Mouse (Mus musculus) MEL-GATA-1-ER (cell line): ENCODE results near the gene Ugp2.

Experiments
- DNase-seq: peaks from one replicate; pipeline ENCODE4 v3.0.0-alpha.2; 2012; ENCODE audit warnings: low read depth; ENCODE audit errors: extremely low read depth

The Ugp2 gene

DNA sequence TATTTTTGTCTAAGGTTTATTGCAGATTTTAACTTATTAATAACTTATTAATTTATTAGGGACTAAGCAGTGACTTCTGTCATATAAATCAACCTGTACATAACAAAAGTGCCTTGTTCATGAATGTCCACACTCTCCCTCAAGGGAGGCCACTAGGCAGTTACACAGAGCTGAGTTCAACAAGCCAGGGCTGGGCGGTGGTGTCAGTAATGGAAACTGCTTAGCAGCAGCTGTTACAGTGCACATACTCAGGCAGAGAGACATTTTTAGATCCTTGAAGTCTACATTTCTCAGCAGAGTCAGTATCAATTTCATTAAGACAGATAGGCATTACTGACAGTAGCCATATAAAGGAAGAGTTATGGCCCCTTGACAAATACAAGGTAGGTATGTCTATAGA lies 33.1 kb downstream of the Ugp2 start:
- no peak for DNase-seq

DNA sequence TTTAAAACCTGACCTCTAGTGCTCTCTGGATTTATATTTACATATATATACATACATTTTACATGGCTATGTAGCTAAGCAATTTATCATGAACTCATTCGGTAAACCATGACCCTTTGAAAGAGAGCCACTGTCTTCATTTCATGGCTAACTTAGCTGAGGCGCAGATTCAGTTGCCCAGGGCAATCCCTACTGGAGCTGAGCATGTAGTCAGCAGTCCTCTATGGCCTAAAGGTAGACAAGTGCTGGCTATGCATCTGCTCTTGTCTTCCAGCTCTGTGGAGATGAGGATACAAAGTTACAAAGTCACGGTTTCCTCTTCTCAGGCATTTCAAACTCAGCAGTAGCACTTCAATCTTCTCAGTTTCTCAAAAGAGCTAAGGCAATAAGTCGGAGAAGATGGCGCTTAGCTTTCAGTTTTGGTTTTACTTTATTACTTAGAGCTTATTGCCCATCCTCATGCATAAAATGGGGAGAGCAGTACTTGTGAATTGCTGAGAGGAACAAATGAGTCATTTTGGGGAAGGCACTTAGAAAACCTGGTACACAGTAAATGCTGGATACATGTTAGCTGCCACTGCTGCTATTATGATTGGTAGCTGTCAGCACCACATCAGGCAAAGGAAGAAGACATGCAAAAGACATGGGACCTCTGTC lies 38.2 kb downstream of the Ugp2 start:
- no peak for DNase-seq

DNA sequence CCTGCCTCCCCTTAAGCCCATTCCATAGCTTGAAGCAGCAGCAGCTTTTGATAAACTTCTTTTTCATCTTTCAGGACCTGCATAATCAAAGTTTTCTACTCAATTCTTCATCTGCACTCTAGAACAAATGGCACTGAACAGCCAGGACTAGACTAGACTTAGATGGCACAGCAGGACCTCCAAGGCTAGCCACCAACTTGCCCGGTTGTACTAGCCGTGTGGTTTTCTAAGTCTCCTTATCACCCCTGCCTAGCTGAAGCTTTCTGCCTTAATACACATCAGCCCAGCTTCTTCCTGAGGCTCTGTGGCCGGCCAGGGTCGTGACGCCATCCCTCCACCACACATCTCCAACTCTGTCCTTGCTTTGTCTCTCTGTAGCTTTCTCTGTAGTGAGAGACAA lies 42.9 kb downstream of the Ugp2 start:
- no peak for DNase-seq

DNA sequence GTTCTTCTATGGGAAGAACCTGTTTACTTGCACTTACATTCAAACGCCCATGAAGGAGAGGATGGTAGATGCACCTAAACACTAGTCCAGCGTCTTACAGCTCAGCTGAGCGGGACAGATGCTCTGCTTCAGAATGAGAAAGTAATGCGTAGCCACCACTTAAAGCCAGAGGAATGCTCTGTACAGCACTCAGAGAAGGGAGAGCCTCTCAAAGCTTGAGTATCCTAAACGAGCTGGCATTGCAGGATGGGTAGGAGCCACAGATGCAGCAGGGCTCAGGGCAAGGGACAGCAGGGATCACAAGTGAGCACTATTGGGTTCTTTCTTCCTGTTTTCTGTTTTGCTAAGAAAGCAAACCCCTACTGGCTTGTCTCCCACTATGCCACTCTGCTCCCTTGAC lies 43.5 kb downstream of the Ugp2 start:
- DNase-seq: no peak

DNA sequence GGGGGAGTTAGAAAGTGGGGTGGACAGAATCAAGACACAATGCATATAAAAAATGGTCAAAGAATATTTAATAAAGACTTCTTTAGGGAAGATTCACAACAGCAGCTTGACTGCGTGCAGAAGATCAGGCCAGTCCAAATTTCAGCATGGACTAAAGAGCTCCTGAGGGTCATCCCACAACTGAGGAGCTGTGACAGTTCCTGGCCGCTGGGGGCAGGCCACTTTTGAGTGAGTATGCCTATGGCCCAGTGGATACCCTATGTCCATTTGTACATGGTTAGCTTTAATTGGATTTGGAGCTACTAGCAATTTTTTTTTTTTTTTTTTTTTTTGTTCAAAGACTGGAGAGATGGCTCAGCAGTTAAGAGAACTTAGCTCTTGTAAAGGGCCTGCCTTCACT lies 44.2 kb downstream of the Ugp2 start:
- no peak for DNase-seq

DNA sequence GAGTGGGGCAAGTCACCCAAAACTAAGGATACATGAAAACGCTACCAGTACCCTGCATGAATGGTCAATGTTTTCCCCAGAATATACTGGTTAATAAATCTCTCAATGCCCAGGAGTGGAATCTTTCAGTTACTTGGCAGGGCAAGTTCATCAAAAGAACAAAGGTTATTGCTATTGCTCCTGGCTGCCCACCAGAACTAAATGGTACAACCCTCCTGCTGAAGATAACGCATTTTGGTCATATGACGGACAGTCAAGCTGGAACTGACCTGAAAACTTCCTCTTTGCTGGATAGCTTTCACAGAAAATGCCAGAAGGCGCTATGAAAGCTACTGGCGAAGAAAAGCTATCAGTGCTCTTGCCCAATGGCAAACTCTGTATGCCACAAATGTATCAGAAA lies 45.2 kb downstream of the Ugp2 start:
- DNase-seq: no peak

DNA sequence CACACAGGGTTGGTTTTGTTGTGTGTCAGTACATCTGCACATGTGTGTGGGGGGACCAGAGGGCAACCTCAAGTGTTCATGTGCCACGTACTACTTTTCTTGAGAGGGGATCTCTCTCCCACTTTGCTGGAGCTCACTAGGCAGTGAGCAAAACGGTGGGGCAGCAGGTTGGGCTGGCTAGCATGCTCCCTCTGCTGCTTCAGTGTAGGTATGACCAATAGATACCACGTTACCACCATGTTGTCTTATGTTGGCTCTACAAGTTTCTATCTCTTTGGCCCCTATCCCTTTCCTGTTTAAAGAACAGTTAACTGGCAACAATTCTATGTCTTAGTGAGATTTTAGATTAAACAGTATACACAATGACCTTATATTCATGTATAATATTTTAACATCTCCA lies 48.7 kb downstream of the Ugp2 start:
- DNase-seq: no peak

DNA sequence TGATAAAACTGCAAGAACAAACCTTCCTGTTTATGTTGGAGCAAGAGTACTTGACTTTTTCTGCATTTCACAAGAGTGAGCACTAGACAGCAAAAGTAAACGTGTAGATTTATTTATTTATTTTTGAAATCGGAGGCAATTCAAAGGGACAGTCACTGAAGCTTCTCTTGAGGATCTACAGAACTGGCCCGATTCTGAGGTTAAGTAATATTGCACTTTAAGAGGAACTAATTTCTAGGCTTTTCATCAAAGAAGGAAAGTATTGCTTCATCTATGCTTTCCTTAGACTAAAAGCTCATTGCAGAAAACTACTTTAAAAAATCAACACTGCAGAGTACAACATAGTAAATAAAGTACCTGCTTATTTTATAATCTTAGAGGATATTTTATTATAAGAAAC lies 49.4 kb downstream of the Ugp2 start:
- DNase-seq: no peak

DNA sequence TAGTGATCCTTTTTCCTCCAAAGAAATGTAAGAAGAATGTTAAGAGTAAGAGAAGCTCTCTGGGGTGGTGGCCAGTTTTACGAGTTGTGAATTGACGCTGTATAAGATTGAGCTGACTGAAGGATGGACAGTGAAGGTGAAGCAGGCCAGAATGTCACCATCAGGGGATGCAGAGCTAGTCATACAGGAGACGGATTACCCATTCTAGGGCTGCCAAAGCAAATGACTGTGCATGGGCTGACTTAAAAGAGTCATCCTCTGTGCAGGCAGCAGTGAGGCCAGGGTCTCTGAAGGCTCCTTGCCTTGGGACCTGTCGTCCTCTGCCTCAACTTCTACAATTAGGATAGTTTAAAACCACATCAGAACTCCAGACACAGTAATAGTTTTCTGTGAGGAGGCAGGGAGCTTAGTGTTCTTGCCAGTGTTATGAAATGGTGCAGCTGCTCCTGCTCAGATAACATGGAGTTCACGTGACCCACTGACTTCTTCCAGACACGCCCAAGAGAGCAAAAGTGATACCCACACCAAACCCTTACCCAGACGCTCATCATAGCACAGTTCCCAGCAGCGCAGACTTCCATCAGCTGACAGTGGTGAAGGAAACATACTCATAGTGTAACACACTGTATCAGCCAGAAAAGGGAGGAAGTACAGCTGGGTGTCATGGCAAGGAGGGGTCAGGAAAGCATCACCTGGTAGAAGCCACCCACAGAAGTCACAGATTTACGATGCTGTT lies 56.9 kb downstream of the Ugp2 start:
- DNase-seq: no peak

DNA sequence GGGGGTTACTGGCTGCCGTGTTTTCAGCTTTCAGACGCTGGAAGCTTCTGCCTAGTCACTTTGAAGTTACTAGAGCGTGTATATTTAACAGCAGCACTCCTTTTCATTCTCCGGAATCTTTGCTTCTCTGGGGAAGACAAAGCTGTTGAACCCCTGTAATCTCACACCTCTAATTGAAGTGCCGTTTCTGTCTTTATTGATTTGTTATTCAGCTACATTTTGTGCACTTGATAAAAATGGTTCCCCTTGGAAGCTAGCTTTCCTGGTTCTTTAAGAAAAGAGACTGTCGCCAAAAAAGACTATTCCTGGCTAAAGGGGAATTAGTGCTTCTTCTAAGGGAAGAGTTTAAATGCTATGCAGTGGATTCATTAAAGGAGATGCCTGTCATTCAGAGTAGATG lies 61.5 kb downstream of the Ugp2 start:
- no peak for DNase-seq

DNA sequence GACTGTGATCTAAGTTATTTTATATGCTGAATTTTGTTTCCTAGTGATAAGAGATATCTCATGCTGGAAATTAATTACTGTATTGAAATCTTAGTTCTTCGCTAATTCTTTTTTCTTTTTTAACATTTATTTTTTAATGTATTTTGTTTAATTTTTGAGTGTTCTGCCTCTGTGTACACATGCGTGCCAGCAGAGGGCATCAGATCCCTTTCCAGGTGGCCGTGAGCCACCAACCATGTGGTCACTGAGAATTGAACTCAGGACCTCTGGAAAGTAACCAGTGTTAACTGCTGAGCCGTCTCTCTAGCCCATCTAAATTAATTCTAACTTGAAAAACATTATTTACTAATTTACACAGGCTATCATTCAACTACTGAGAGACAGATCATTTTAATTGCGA lies 62.9 kb downstream of the Ugp2 start:
- DNase-seq: no peak

DNA sequence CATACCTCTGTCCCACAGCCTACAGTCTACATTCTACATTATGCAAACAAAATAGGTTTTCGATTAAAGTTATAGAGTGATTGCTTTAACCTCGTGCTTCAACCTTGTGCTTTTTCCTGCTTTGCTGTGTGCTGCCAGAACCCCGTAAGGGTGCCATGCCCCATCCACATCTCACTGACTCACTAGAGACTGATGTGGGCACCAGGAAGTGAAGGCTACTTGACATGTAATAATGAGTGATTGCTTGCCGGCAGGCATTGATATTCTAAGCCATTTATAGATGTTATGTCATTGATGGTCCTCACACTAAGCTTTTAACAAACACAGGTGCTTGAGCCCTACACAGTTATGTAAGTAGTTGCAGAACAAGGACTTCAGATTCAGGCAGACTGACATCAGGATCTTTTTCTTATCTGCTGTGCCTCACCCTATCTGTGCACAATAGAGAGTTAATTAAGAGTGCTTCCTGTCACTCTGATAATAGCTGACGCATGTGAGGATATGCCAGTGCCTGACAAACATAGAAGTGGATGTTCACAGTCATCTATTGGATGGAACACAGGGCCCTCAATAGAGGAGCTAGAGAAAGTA lies 63.8 kb downstream of the Ugp2 start:
- DNase-seq: no peak

DNA sequence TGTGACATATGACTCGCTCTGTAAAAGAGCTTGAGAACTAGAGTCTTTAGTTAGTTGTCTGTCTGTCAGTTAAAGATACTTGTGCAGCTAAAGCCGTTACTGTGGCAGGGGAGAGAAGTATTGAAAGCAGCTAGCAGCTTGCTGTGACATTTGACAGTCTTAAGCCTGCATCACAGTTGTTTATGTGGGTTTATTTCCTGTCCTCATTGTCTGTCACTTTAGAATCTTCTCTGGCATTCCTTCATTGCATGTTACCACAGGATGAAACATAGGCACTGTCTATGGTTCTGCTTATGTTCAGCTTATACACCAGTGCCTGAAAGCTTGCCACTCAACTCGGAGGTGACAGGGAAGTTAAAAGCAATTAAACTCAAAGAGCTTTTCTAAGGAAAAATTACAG lies 67.4 kb downstream of the Ugp2 start:
- DNase-seq: no peak

DNA sequence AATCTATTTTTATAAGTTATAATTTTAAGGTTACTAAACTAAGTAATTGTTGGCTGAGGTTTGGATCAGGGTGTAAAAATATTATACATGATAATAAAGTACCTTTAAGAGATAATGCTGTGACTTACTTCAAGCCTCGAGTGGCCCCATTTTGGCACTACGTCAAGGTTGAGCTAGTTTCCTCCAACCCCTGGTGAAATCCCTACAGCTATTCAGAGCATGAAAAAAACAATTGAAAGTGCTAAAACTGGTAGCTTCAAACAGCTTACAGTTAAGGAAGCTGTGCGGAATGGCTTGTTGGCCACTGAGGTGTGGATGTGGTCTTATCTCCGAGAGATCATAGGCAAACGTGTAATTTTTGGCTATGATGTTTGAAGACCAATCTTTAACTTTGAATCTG lies 75.5 kb downstream of the Ugp2 start:
- DNase-seq: no peak

DNA sequence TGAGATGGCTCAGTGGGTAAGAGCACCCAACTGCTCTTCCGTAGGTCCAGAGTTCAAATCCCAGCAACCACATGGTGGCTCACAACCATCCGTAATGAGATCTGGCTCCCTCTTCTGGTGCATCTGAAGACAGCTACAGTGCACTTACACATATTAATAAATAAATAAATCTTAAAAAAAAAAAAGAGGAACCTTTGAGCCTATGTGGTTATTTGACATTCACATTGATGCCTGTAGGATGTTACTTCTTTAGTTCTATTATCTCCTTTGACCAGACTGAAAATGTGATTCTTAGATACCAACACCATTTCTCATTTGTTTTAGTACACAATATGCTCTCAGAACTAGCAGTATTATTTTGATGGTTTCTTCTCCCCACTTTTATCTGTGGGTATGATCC lies 82.8 kb downstream of the Ugp2 start:
- peak; percentile 75 for DNase-seq

DNA sequence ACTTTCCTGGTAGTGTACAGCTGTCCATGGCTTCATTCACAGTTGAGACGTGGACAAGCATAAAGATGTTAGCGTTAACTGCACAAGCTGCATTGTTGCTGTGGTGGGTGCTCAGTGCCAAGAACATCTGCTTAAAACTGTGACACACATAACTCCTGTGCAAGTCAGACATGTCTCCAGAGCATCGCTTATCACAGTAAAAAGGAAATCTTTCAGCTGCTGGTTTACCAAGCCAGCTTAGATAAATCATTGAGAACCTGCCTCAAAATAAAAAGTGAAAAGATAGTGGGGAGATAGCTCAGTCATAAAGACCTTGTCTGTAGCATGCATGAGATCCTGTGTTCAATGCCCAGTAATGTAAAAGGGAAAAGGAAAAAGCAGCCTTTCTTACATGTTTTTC lies 84.6 kb downstream of the Ugp2 start:
- DNase-seq: no peak

DNA sequence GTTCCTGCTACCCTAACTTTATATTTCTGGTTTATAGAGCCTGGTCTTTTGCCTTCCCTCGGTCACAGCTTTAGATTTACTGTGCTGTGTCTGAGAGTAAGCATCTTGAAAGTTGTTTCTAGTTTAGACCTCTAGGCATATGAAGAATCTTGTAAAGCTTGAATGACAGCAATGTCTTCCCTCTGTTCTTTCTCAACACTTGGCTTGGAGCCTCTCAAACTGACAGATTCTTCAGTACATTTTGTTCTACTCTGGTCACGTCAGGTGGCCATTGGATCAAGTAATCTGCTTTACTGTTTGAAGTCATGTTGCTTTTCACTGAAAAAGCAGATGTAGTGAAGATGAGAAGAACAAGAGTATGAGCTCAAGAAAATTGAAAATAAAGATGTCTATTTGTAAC lies 94.8 kb downstream of the Ugp2 start:
- no peak for DNase-seq
